9 mouse cellular contexts compared by ENCODE assay signal in the genomic region with DNA sequence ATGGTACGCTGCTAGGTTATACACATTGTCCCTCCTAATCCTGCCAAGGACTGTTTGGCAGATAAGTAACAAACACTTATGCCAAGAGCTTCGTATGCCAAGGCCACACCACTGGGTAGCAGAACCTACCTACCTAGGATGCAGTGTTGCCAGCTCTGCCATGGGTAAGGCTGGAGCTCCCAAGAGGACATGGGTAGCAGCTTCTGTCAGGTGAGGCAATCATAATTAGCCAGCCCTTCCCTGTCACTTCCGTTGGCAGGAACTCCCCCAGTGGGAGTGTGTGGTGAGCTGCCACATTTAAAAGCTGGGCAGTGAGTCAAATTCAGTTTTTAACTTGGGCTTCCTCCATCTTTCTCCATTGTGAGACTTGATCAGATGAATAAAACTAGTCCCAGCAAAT.
DNase-seq lines count a peak whose midpoint lies in the region; ATAC-seq and TF ChIP-seq lines count a peak whose summit lies in the region.
"Had no signal": no experiment of that assay in that cellular context is flagged by ENCODE, and none has a peak within 500 bp of the region (broad histone marks: within the 10 kb centered on the region; RNA-seq: fewer than 3 reads in every experiment).

No protein-coding gene starts in this region.

- TF ChIP-seq CTCF in left cerebral cortex, adult 2 months (IDR thresholded peaks at IDR 0.05) = no peak; the same call in 1 of the 2 replicates

- peak; percentile 98 for ATAC-seq in cerebellum, adult (ENCODE audit: insufficient number of reproducible peaks, low FRiP score, low TSS enrichment)
- no peak for ATAC-seq in erythroblast, adult 5-6 weeks (replicated peaks; ENCODE audit: low FRiP score, poor library complexity, severe bottlenecking)

- H3K4me3 ChIP-seq in left cerebral cortex, adult 2 months = no peak overlapping the region
- H3K4me3 ChIP-seq: midbrain, embryonic 12.5 days had no signal

- intact Hi-C loops in left cerebral cortex, adult 2 months (cut with DNase I) = no loop called here

- peak; percentile 18 for DNase-seq in kidney, postnatal 10 days
- DNase-seq in kidney, postnatal 14 days = no peak
- peak; percentile 40 for DNase-seq in gonadal fat pad, adult 2 months (ENCODE audit: low read depth)
- peak; percentile 32 to 67 for DNase-seq in left cerebral cortex, adult 2 months (ENCODE audit: extremely low spot score in 1 of 2, low spot score in 2 of 2)
- no peak for DNase-seq in yolk sac, embryonic 10.5 days (ENCODE audit: low spot score)
- no peak for DNase-seq in thymus, postnatal 0 days (ENCODE audit: low spot score)

- H3K27ac ChIP-seq in left cerebral cortex, adult 2 months = no peak overlapping the region
- H3K27ac ChIP-seq: midbrain, embryonic 12.5 days had no signal

Comparison
In these comparisons a context has a peak if more than half of its experiments do, and no peak if none do; other contexts are left out.
1. DNase-seq: peak in kidney, postnatal 10 days (single experiment), gonadal fat pad, adult 2 months (single experiment) and left cerebral cortex, adult 2 months (2 of 2); none in kidney, postnatal 14 days (single experiment), yolk sac, embryonic 10.5 days (single experiment) and thymus, postnatal 0 days (single experiment).